Comparison of ENCODE assay signal across 9 mouse cellular contexts in the genomic region with DNA sequence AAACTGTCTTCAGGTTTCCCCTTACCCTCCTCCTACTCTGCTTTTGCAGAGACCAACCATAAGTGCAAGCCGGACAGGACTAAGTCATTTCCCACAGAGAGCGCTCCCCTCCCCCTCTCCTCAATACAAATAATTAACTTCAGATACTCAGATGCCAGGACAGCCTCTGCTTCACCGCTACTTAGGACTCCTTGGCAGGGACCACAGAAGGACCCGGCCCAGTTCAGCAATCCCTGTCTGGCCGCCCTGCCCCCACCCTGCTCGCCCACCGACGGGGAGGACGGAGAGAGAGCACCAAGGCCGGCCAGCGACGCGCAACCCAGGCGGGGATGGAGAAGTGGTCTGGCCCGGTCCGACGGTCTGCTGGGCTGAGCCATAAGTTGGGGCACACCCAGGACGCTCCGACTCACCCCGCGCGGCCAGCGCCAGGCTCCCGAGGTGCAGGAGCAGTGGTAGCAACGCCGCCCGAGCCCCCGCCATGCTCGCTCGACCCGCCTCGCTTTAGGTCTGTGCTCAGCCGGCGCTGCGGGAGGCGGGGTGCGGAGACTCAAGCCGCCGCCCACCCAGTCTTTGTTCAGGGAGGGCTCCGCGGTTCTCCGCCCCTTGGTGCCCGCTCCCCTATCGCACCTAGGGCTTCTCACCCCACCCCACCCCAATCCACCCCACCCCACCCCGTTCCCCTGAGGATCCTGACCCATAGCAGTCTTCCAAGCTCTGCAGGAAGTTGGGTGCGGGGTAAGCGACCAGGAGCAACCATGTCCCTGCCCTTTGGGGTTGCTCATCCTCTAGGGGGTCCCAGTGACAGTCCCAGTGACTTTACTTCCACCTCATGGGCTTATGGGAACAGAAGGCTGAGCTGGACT. TPM values are rescaled to one million over a fixed set of nuclear protein-coding genes. Genes with fewer than 3 reads are reported as not detected.
DNase-seq lines count a peak whose midpoint lies in the region; ATAC-seq and TF ChIP-seq lines count a peak whose summit lies in the region.
"Had no signal": no experiment of that assay in that cellular context is flagged by ENCODE, and none has a peak within 500 bp of the region (broad histone marks: within the 10 kb centered on the region; RNA-seq: fewer than 3 reads in every experiment).

A gene (minus strand): TSS at position 506 of the 863 bp plus-strand sequence.

- ATAC-seq in heart, embryonic 15.5 days (replicated peaks; ENCODE audit: insufficient number of reproducible peaks, insufficient read depth, low FRiP score, low read depth), result peak; percentile 39

- H3K36me3 ChIP-seq in heart, embryonic 15.5 days, result no peaks in the 10 kb centered on the region
- no peaks in the 10 kb centered on the region for H3K36me3 ChIP-seq in myocyte (ENCODE audit: control insufficient read depth, insufficient read depth)

- H3K79me2 ChIP-seq in myocyte (ENCODE audit: control insufficient read depth, insufficient read depth), result no peaks in the 10 kb centered on the region

- WGBS in heart, embryonic 15.5 days, result 1% methylated on average over 47 of the region's 47 CpGs

- no peak for TF ChIP-seq POLR2A in myocyte (IDR thresholded peaks at IDR 0.05; ENCODE audit: insufficient read length, low read depth)

- H3K27me3 ChIP-seq in heart, embryonic 15.5 days, result peaks cover 15% of the 10 kb centered on the region; the same call in 1 of the 2 replicates
- peaks cover 44% of the 10 kb centered on the region for H3K27me3 ChIP-seq in myocyte (ENCODE audit: control insufficient read depth, insufficient read depth, insufficient read length)

- H3K4me2 ChIP-seq in heart, embryonic 15.5 days, result peak within 1 kb of the TSS; percentile 90
- peak within 1 kb of the TSS; percentile 48 for H3K4me2 ChIP-seq in myocyte (ENCODE audit: low read depth)

- peak within 1 kb of the TSS; percentile 35 for H3ac ChIP-seq in myocyte (ENCODE audit: control insufficient read depth, insufficient read length)

- H3K9ac ChIP-seq in heart, embryonic 15.5 days, result peak within 1 kb of the TSS; percentile 66

- peak in 1 of 2 experiments; percentile 52 for DNase-seq in gastrocnemius, postnatal 4 days (ENCODE audit: low spot score in 2 of 2)
- no peak for DNase-seq in gastrocnemius, postnatal 25 days
- DNase-seq in adrenal gland, postnatal 36 days, result peak; percentile 25 to 30
- peak; percentile 74 to 76 for DNase-seq in kidney, postnatal 36 days
- DNase-seq in urinary bladder, postnatal 25 days (ENCODE audit: low spot score), result no peak
- DNase-seq in cerebellum, postnatal 10 days, result no peak

- peak within 1 kb of the TSS; percentile 60 for H3K4me3 ChIP-seq in heart, embryonic 15.5 days
- no peak within 1 kb of the TSS for H3K4me3 ChIP-seq in myocyte

- H3K4me1 ChIP-seq in heart, embryonic 15.5 days (replicated peaks), result peaks cover 15% of the 10 kb centered on the region

- no peaks in the 10 kb centered on the region for H3K9me3 ChIP-seq in heart, embryonic 15.5 days (replicated peaks)

- H3K27ac ChIP-seq in heart, embryonic 15.5 days, result no peak within 1 kb of the TSS
- H3K27ac ChIP-seq: macrophage had no signal

TF ChIP-seq in myocyte, 11 proteins besides CTCF, POLR2A, EP300 and RAD21:
- TF ChIP-seq SRF (IDR thresholded peaks at IDR 0.05; ENCODE audit: control insufficient read depth, insufficient read length, low read depth) (no peak), REST (IDR thresholded peaks at IDR 0.05; ENCODE audit: insufficient read depth, insufficient read length) (no peak), TCF3 (IDR thresholded peaks at IDR 0.05; ENCODE audit: insufficient read length, low read depth) (no peak), MYOD1 (IDR thresholded peaks at IDR 0.05; ENCODE audit: control insufficient read depth in 1 of 3, insufficient read length in 2 of 3, low read depth in 2 of 3) (no peak), POLR2AphosphoS2 (IDR thresholded peaks at IDR 0.05; ENCODE audit: insufficient read length, low read depth) (no peak), CEBPB (IDR thresholded peaks at IDR 0.05; ENCODE audit: insufficient read depth, poor library complexity, severe bottlenecking) (no peak), USF1 (IDR thresholded peaks at IDR 0.05; ENCODE audit: low read depth) (no peak), E2F4 (IDR thresholded peaks at IDR 0.05; ENCODE audit: insufficient read depth) (no peak), MYOG (IDR thresholded peaks at IDR 0.05; ENCODE audit: control insufficient read depth in 1 of 3, insufficient read depth in 1 of 3, insufficient read length in 2 of 3, low read depth in 2 of 3) (no peak), MAX (IDR thresholded peaks at IDR 0.05; ENCODE audit: low read depth) (no peak), TCF12 (IDR thresholded peaks at IDR 0.05; ENCODE audit: insufficient read depth, poor library complexity, severe bottlenecking) (no peak)

RNA-seq across cellular contexts. Expression of the gene that starts here (rescaled TPM):
- total RNA-seq in gastrocnemius, postnatal 4 days (2021), result 10 to 100 TPM; 37.6 to 40.5 TPM
- total RNA-seq in gastrocnemius, postnatal 25 days (2021), result 1 to 10 TPM; 5.1 to 5.7 TPM
- total RNA-seq in adrenal gland, postnatal 36 days (2021), result 1 to 10 TPM; 3.5 to 4.6 TPM
- 7.3 and 12.5 TPM in 2 replicates for polyA plus RNA-seq in heart, embryonic 15.5 days (2015; fragmentation: Nextera tagmentation; extraction: Ambion mirVana)
- 0.26 TPM for polyA plus RNA-seq in myocyte (2012; fragmentation: generic; extraction: Trizol)
- polyA plus RNA-seq: macrophage had no signal

Comparison
In these comparisons a context has a peak if more than half of its experiments do, and no peak if none do; other contexts are left out.
1. RNA of the gene that starts here (total RNA-seq): 37.6 to 40.5 TPM in gastrocnemius, postnatal 4 days; 5.1 to 5.7 TPM in gastrocnemius, postnatal 25 days and 3.5 to 4.6 TPM in adrenal gland, postnatal 36 days; every median in the first group is over 4 times any median in the second.
2. DNase-seq: peak in adrenal gland, postnatal 36 days (2 of 2) and kidney, postnatal 36 days (2 of 2); none in gastrocnemius, postnatal 25 days (single experiment), urinary bladder, postnatal 25 days (single experiment) and cerebellum, postnatal 10 days (0 of 2).